Mouse (Mus musculus) MEL (cell line): ENCODE results near the gene Lrrc59. TPM values are rescaled to one million over a fixed set of nuclear protein-coding genes. Genes with fewer than 3 reads are reported as not detected.

ENCODE experiments used
- DNase-seq: peaks from one replicate; pipeline ENCODE4 v3.0.0; 2011; ENCODE audit warnings: low read depth, low spot score
- H3K27ac ChIP-seq: 2 replicates; pipeline ENCODE4 v1.5.1; 2012; ENCODE audit warnings: low read depth, mild to moderate bottlenecking, control low read depth, low read length, moderate library complexity; ENCODE audit not compliant: control insufficient read depth
- H3K27me3 ChIP-seq, 2 experiments: fragments of 150-350 bp in 1 of 2; sonication (generic) in 1 of 2; 2 replicates each; pipeline ENCODE4 v1.6.1; 2012; ENCODE audit warnings: low read length in 2 of 2, mild to moderate bottlenecking in 2 of 2, improper control_type of control experiment in 1 of 2, moderate library complexity in 1 of 2; ENCODE audit not compliant: insufficient read depth in 2 of 2, control insufficient read depth in 1 of 2
- H3K36me3 ChIP-seq, 2 experiments: 2 replicates each; pipeline ENCODE4 v1.6.1; 2012 to 2014; ENCODE audit warnings: low read length in 2 of 2, improper control_type of control experiment in 1 of 2, inconsistent platforms in 1 of 2, mild to moderate bottlenecking in 1 of 2; ENCODE audit not compliant: insufficient read depth in 2 of 2, control insufficient read depth in 1 of 2
- H3K4me1 ChIP-seq, 2 experiments: fragments of 150-350 bp in 1 of 2; sonication (generic) in 1 of 2; 2 replicates each; pipeline ENCODE4 v1.6.1; 2012; ENCODE audit warnings: low read length in 2 of 2, improper control_type of control experiment in 1 of 2, mild to moderate bottlenecking in 1 of 2; ENCODE audit not compliant: insufficient read depth in 2 of 2, control insufficient read depth in 1 of 2
- H3K4me3 ChIP-seq, 2 experiments: fragments of 150-350 bp in 1 of 2; sonication (generic) in 1 of 2; 2 replicates each; pipeline ENCODE4 v1.5.1; 2012; ENCODE audit warnings: low read depth in 2 of 2, low read length in 2 of 2, mild to moderate bottlenecking in 2 of 2, moderate library complexity in 2 of 2, control low read depth in 1 of 2, improper control_type of control experiment in 1 of 2; ENCODE audit not compliant: control insufficient read depth in 1 of 2, insufficient read depth in 1 of 2
- H3K79me2 ChIP-seq: 2 replicates; pipeline ENCODE4 v1.6.1; 2012; ENCODE audit warnings: mild to moderate bottlenecking, low read length, moderate library complexity; ENCODE audit not compliant: control insufficient read depth, poor library complexity, insufficient read depth
- H3K9ac ChIP-seq: 2 replicates; pipeline ENCODE4 v1.6.1; 2012; ENCODE audit warnings: low read depth, mild to moderate bottlenecking, control low read depth, low read length, moderate library complexity; ENCODE audit not compliant: control insufficient read depth, poor library complexity, severe bottlenecking
- H3K9me3 ChIP-seq: fragments of 150-350 bp; sonication (generic); replicated peaks from 2 replicates; pipeline ENCODE4 v1.6.1; 2012; ENCODE audit warnings: mild to moderate bottlenecking, low read length, improper control_type of control experiment, moderate library complexity; ENCODE audit not compliant: insufficient read depth
- BHLHE40 ChIP-seq: IDR thresholded peaks from 2 replicates; pipeline ENCODE4 v1.6.1; 2012; ENCODE audit warnings: low read depth, mild to moderate bottlenecking, inconsistent platforms, low read length, improper control_type of control experiment, borderline replicate concordance
- CHD1 ChIP-seq: IDR thresholded peaks from 2 replicates; pipeline ENCODE4 v1.6.1; 2012; ENCODE audit warnings: low read depth, mild to moderate bottlenecking, inconsistent platforms, low read length, improper control_type of control experiment
- CHD2 ChIP-seq: IDR thresholded peaks from 2 replicates; pipeline ENCODE4 v1.6.1; 2011; ENCODE audit warnings: low read length, improper control_type of control experiment
- CTCF ChIP-seq, 3 experiments: IDR thresholded peaks in 2 of 3; conservative IDR thresholded peaks in 1 of 3; 2 replicates each; pipeline ENCODE4 v1.5.1; 2011 to 2012; ENCODE audit warnings: low read length in 3 of 3, low read depth in 2 of 3, mild to moderate bottlenecking in 2 of 3, improper control_type of control experiment in 1 of 3, inconsistent platforms in 1 of 3, mixed read lengths in 1 of 3, moderate library complexity in 1 of 3; ENCODE audit not compliant: control insufficient read depth in 1 of 3, insufficient read depth in 1 of 3, poor library complexity in 1 of 3, severe bottlenecking in 1 of 3
- E2F4 ChIP-seq: IDR thresholded peaks from 2 replicates; pipeline ENCODE4 v1.6.1; 2011; ENCODE audit warnings: low read depth, low read length, improper control_type of control experiment, borderline replicate concordance
- ELF1 ChIP-seq: IDR thresholded peaks from 2 replicates; pipeline ENCODE4 v1.6.1; 2014; ENCODE audit warnings: low read depth, mild to moderate bottlenecking, inconsistent platforms, low read length, improper control_type of control experiment, moderate library complexity
- ETS1 ChIP-seq: IDR thresholded peaks from 2 replicates; pipeline ENCODE4 v1.6.1; 2012; ENCODE audit warnings: low read depth, mild to moderate bottlenecking, inconsistent platforms, low read length, improper control_type of control experiment, moderate library complexity
- GABPA ChIP-seq: IDR thresholded peaks from 2 replicates; pipeline ENCODE4 v1.6.1; 2012; ENCODE audit warnings: low read depth, mild to moderate bottlenecking, inconsistent platforms, low read length, improper control_type of control experiment, moderate library complexity
- GATA1 ChIP-seq: IDR thresholded peaks from 2 replicates; pipeline ENCODE4 v1.6.1; 2011; ENCODE audit warnings: low read depth, low read length, improper control_type of control experiment
- HCFC1 ChIP-seq: IDR thresholded peaks from 2 replicates; pipeline ENCODE4 v1.6.1; 2012; ENCODE audit warnings: low read depth, mild to moderate bottlenecking, inconsistent platforms, low read length, improper control_type of control experiment, moderate library complexity
- JUND ChIP-seq: IDR thresholded peaks from 2 replicates; pipeline ENCODE4 v1.6.1; 2011; ENCODE audit warnings: low read depth, mild to moderate bottlenecking, improper control_type of control experiment, low read length
- KAT2A ChIP-seq: conservative IDR thresholded peaks from 2 replicates; pipeline ENCODE4 v1.6.1; 2012; ENCODE audit warnings: low read depth, low read length, improper control_type of control experiment, inconsistent platforms
- MAX ChIP-seq: IDR thresholded peaks from 2 replicates; pipeline ENCODE4 v1.6.1; 2011; ENCODE audit warnings: low read length, improper control_type of control experiment
- MXI1 ChIP-seq: IDR thresholded peaks from 2 replicates; pipeline ENCODE4 v1.6.1; 2011; ENCODE audit warnings: mild to moderate bottlenecking, low read depth, low read length, improper control_type of control experiment
- MYB ChIP-seq: IDR thresholded peaks from 2 replicates; pipeline ENCODE4 v1.6.1; 2011; ENCODE audit warnings: mild to moderate bottlenecking, low read depth, low read length, improper control_type of control experiment
- NELFE ChIP-seq: IDR thresholded peaks from 2 replicates; pipeline ENCODE4 v1.6.1; 2011; ENCODE audit warnings: low read depth, low read length, improper control_type of control experiment
- POLR2A ChIP-seq, 2 experiments: IDR thresholded peaks; 2 replicates each; pipeline ENCODE4 v1.6.1; 2011 to 2012; ENCODE audit warnings: low read length in 2 of 2, mild to moderate bottlenecking in 2 of 2, control low read depth in 1 of 2, improper control_type of control experiment in 1 of 2, low read depth in 1 of 2, moderate library complexity in 1 of 2; ENCODE audit not compliant: control insufficient read depth in 1 of 2, insufficient read depth in 1 of 2, poor library complexity in 1 of 2
- POLR2AphosphoS2 ChIP-seq: IDR thresholded peaks from 2 replicates; pipeline ENCODE4 v1.6.1; 2011; ENCODE audit warnings: low read length, improper control_type of control experiment
- RCOR1 ChIP-seq: IDR thresholded peaks from 2 replicates; pipeline ENCODE4 v1.6.1; 2012; ENCODE audit warnings: low read depth, mild to moderate bottlenecking, inconsistent platforms, low read length, improper control_type of control experiment
- SIN3A ChIP-seq: IDR thresholded peaks from 2 replicates; pipeline ENCODE4 v1.6.1; 2012; ENCODE audit warnings: low read length, improper control_type of control experiment, inconsistent platforms
- TBP ChIP-seq: IDR thresholded peaks from 2 replicates; pipeline ENCODE4 v1.8.0; 2011; ENCODE audit warnings: low read depth, low read length, improper control_type of control experiment
- TCF12 ChIP-seq: IDR thresholded peaks from 2 replicates; pipeline ENCODE4 v1.6.1; 2014; ENCODE audit warnings: low read depth, mild to moderate bottlenecking, inconsistent platforms, low read length, improper control_type of control experiment, moderate library complexity
- UBTF ChIP-seq: IDR thresholded peaks from 2 replicates; pipeline ENCODE4 v1.6.1; 2012; ENCODE audit warnings: low read depth, mild to moderate bottlenecking, inconsistent platforms, low read length, improper control_type of control experiment, moderate library complexity, borderline replicate concordance; ENCODE audit not compliant: insufficient read depth
- USF1 ChIP-seq: IDR thresholded peaks from 2 replicates; pipeline ENCODE4 v1.6.1; 2014; ENCODE audit warnings: low read depth, mild to moderate bottlenecking, inconsistent platforms, low read length, improper control_type of control experiment, moderate library complexity
- USF2 ChIP-seq, 2 experiments: IDR thresholded peaks; 2 replicates each; pipeline ENCODE4 v1.6.1; 2011 to 2012; ENCODE audit warnings: improper control_type of control experiment in 2 of 2, low read length in 2 of 2, borderline replicate concordance in 1 of 2, inconsistent platforms in 1 of 2, low read depth in 1 of 2, mild to moderate bottlenecking in 1 of 2; ENCODE audit not compliant: insufficient read depth in 1 of 2
- ZKSCAN1 ChIP-seq: IDR thresholded peaks from 2 replicates; pipeline ENCODE4 v1.6.1; 2012; ENCODE audit warnings: low read depth, mild to moderate bottlenecking, inconsistent platforms, low read length, improper control_type of control experiment, moderate library complexity
- polyA plus RNA-seq, 2 experiments: library from polyadenylated mRNA; stranded (reverse) in 1 of 2; unstranded in 1 of 2; fragments of >175 nt in 1 of 2; fragments of >200 nt in 1 of 2; gene quantifications; 2 replicates each; pipeline versions ENCODE4 v1.2.1 to v1.2.4; 2012; ENCODE audit warnings: low replicate concordance in 2 of 2, low read depth in 1 of 2; ENCODE audit not compliant: insufficient read length in 2 of 2, insufficient read depth in 1 of 2, missing spikeins in 1 of 2
- total RNA-seq: library from RNA; depleted of rRNA; stranded (reverse); fragments of 300-350 nt; gene quantifications from 2 replicates; pipeline ENCODE4 v1.2.3, GENCODE M21; 2012

Gene Lrrc59
- total and polyA plus RNA-seq, 3 experiments = 464 to 633 (median 486) TPM

DNA sequence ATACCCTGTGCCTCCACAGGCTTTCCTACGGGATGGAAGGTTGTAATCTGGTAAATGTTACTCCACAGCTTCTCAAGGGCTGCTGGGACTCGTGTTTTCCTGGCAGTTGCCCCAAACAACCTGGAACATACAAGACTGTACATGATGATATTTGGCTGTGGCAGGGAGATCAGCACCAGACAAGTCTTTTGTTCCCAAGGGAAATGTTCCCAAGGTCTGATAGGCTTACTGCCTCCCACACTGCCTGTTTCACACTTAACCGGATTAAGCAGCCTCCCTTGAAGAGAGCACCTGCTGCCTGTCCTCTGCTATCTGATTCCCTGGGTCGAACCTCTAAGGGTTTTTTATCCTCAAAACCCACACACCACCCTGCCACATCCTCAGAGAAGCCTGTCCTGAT is 14.1 kb upstream of the Lrrc59 start:
- no peak for DNase-seq
- H3K9me3 ChIP-seq = no peaks in the 10 kb centered on the region
- TF ChIP-seq ZKSCAN1 = no peak
- TF ChIP-seq HCFC1 = no peak
- no peak for TF ChIP-seq CHD2
- no peak for TF ChIP-seq MAX
- TF ChIP-seq ETS1 = no peak
- TF ChIP-seq ELF1 = no peak
- TF ChIP-seq TBP = no peak
- no peak for TF ChIP-seq CTCF (IDR thresholded peaks at IDR 0.05 in 2 of 3, conservative IDR thresholded peaks at IDR 0.05 in 1 of 3; ENCODE audit: control insufficient read depth in 1 of 3, insufficient read depth in 1 of 3, low read depth in 2 of 3, low read length in 3 of 3, poor library complexity in 1 of 3, severe bottlenecking in 1 of 3)
- no peak for TF ChIP-seq JUND
- TF ChIP-seq RCOR1 = no peak
- TF ChIP-seq, all 39 proteins: peak for 0
- Histone ChIP-seq H3K4me1 (peaks cover 5% of the 10 kb centered on the region in 2 experiments; a peak in 1 of 4 replicates), H3K9ac (no peak overlapping the region), H3K27ac (no peak overlapping the region), H3K79me2 (no peaks in the 10 kb centered on the region), H3K27me3 (0 out of 4 replicates have a peak, but pooled peaks cover 0 to 2% of the 10 kb centered on the region in 2 experiments), H3K36me3 (peaks cover 0 to 9% of the 10 kb centered on the region in 2 experiments; a peak in 2 of 4 replicates), H3K4me3 (no peak overlapping the region)

DNA sequence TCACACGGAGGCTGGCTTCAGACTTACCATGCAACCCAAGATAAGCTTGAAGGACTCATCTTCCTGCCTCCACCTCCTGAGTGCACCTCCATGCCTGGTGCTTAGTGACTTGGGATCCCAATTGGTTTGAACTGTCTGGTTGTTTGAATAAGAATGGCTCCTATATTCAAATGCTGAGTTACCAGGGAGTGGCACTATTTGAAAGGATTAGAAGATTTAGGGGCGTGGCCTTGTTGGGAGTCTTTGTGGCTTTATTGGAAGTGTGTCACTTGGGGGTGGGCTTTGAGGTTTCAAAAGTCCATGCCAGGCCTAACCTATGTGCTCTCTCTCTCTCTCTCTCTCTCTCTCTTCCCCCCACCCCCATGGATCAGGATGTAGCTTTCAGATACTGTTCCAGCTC is 11.9 kb upstream of the Lrrc59 start:
- H3K27me3 ChIP-seq = 0 out of 4 replicates have a peak, but pooled peaks cover 0 to 2% of the 10 kb centered on the region in 2 experiments
- H3K79me2 ChIP-seq = no peaks in the 10 kb centered on the region
- no peak overlapping the region for H3K9ac ChIP-seq
- no peak overlapping the region for H3K4me3 ChIP-seq
- no peaks in the 10 kb centered on the region for H3K9me3 ChIP-seq
- no peak for DNase-seq
- H3K4me1 ChIP-seq = peaks cover 4 to 12% of the 10 kb centered on the region in 2 experiments
- H3K36me3 ChIP-seq = peaks cover 0 to 2% of the 10 kb centered on the region in 2 experiments; a peak in 1 of 4 replicates
- TF ChIP-seq SIN3A (no peak), USF2 (IDR thresholded peaks at IDR 0.05; ENCODE audit: borderline replicate concordance in 1 of 2, insufficient read depth in 1 of 2, low read depth in 1 of 2, low read length in 2 of 2) (no peak), BHLHE40 (no peak), ETS1 (no peak), KAT2A (no peak), MYB (no peak), UBTF (no peak), TCF12 (no peak), USF1 (no peak), CHD1 (no peak), E2F4 (no peak), GABPA (no peak), RCOR1 (no peak), POLR2A (IDR thresholded peaks at IDR 0.05; ENCODE audit: control insufficient read depth in 1 of 2, insufficient read depth in 1 of 2, low read depth in 1 of 2, low read length in 2 of 2, poor library complexity in 1 of 2) (no peak), NELFE (no peak), CHD2 (no peak), TBP (no peak), POLR2AphosphoS2 (no peak), MXI1 (no peak), GATA1 (no peak)
- H3K27ac ChIP-seq = no peak overlapping the region
